Mouse (Mus musculus): ENCODE measurements around the gene Olfr282. TPM values are rescaled to one million over a fixed set of nuclear protein-coding genes. Genes with fewer than 3 reads are reported as not detected.
"Not testable (repeated sequence)": the region's sequence is repeated elsewhere in the genome, so short reads cannot be mapped to it uniquely, and the experiment has no call there.

The Olfr282 gene
- not detected in 2 replicates for polyA plus RNA-seq (2015; fragmentation: Nextera tagmentation; extraction: Ambion mirVana)

- not testable (repeated sequence) for H3K4me3 ChIP-seq (replicated peaks; ENCODE audit: low read depth, low read length); H3K4me2 ChIP-seq (ENCODE audit: low read length); ATAC-seq (replicated peaks; ENCODE audit: low FRiP score, low read depth); H3K9me3 ChIP-seq (replicated peaks; ENCODE audit: low read length); H3K9ac ChIP-seq (ENCODE audit: low read depth, low read length); H3K4me1 ChIP-seq (replicated peaks; ENCODE audit: insufficient read depth, low read length); DNase-seq (ENCODE audit: low spot score); H3K27ac ChIP-seq; H3K36me3 ChIP-seq (ENCODE audit: insufficient read depth, low read length); H3K27me3 ChIP-seq (ENCODE audit: insufficient read depth, low read length)
- WGBS = 68% methylated on average over 5 of the region's 5 CpGs
These were observed at the start of gene Olfr282 for GRCm38 (mm10) chr15:98430925-98431324. Gene Olfr282 (plus strand): TSS chr15:98431225.

GRCm38 (mm10) chr15:98387621-98388020 is 43.4 kb upstream of the Olfr282 start:
- Histone ChIP-seq H3K4me2 (ENCODE audit: low read length) (no peak overlapping the region), H3K9me3 (replicated peaks; ENCODE audit: low read length) (no peaks in the 10 kb centered on the region), H3K36me3 (ENCODE audit: insufficient read depth, low read length) (no peaks in the 10 kb centered on the region), H3K9ac (ENCODE audit: low read depth, low read length) (no peak overlapping the region), H3K4me3 (replicated peaks; ENCODE audit: low read depth, low read length) (no peak overlapping the region), H3K27ac (no peak overlapping the region), H3K27me3 (ENCODE audit: insufficient read depth, low read length) (no peaks in the 10 kb centered on the region), H3K4me1 (replicated peaks; ENCODE audit: insufficient read depth, low read length) (no peaks in the 10 kb centered on the region)
- ATAC-seq (replicated peaks; ENCODE audit: low FRiP score, low read depth) = no peak
- no peak for TF ChIP-seq CTCF (IDR thresholded peaks at IDR 0.05; ENCODE audit: low read depth)
- peak; percentile 43 for DNase-seq (ENCODE audit: low spot score)
- WGBS = 54% methylated on average over 2 of the region's 2 CpGs

- no peaks in the 10 kb centered on the region for H3K36me3 ChIP-seq (ENCODE audit: insufficient read depth, low read length)
- WGBS = 28% methylated on average over 7 of the region's 7 CpGs
- no peak overlapping the region for H3K4me2 ChIP-seq (ENCODE audit: low read length)
- ATAC-seq (replicated peaks; ENCODE audit: low FRiP score, low read depth) (no peak; the same call in 1 of the 2 replicates), DNase-seq (ENCODE audit: low spot score) (peak; percentile 93)
- H3K27me3 ChIP-seq (ENCODE audit: insufficient read depth, low read length) = no peaks in the 10 kb centered on the region
- no peaks in the 10 kb centered on the region for H3K9me3 ChIP-seq (replicated peaks; ENCODE audit: low read length)
- H3K27ac ChIP-seq = no peak overlapping the region
- no peaks in the 10 kb centered on the region for H3K4me1 ChIP-seq (replicated peaks; ENCODE audit: insufficient read depth, low read length)
- no peak overlapping the region for H3K4me3 ChIP-seq (replicated peaks; ENCODE audit: low read depth, low read length)
- peak; percentile 96 for TF ChIP-seq CTCF (IDR thresholded peaks at IDR 0.05; ENCODE audit: low read depth)
- no peak overlapping the region for H3K9ac ChIP-seq (ENCODE audit: low read depth, low read length)
These were observed 41.2 kb upstream of the Olfr282 start for GRCm38 (mm10) chr15:98389796-98390195.

- no peaks in the 10 kb centered on the region for H3K36me3 ChIP-seq (ENCODE audit: insufficient read depth, low read length)
- no peak overlapping the region for H3K9ac ChIP-seq (ENCODE audit: low read depth, low read length)
- no peaks in the 10 kb centered on the region for H3K9me3 ChIP-seq (replicated peaks; ENCODE audit: low read length)
- no peak overlapping the region for H3K27ac ChIP-seq
- DNase-seq (ENCODE audit: low spot score) (no peak), ATAC-seq (replicated peaks; ENCODE audit: low FRiP score, low read depth) (no peak)
- WGBS = 61% methylated on average over 10 of the region's 10 CpGs
- H3K27me3 ChIP-seq (ENCODE audit: insufficient read depth, low read length) = no peaks in the 10 kb centered on the region
- H3K4me3 ChIP-seq (replicated peaks; ENCODE audit: low read depth, low read length) = no peak overlapping the region
- TF ChIP-seq CTCF (IDR thresholded peaks at IDR 0.05; ENCODE audit: low read depth) = no peak
- H3K4me2 ChIP-seq (ENCODE audit: low read length) = no peak overlapping the region
- no peaks in the 10 kb centered on the region for H3K4me1 ChIP-seq (replicated peaks; ENCODE audit: insufficient read depth, low read length)
These were observed 39.7 kb upstream of the Olfr282 start for GRCm38 (mm10) chr15:98391081-98391902.

- 19% methylated on average over 2 of the region's 2 CpGs for WGBS
- ATAC-seq (replicated peaks; ENCODE audit: low FRiP score, low read depth) (no peak), DNase-seq (ENCODE audit: low spot score) (peak; percentile 34)
- Histone ChIP-seq H3K27me3 (ENCODE audit: insufficient read depth, low read length) (no peaks in the 10 kb centered on the region), H3K4me2 (ENCODE audit: low read length) (no peak overlapping the region), H3K4me3 (replicated peaks; ENCODE audit: low read depth, low read length) (no peak overlapping the region), H3K9ac (ENCODE audit: low read depth, low read length) (no peak overlapping the region), H3K4me1 (replicated peaks; ENCODE audit: insufficient read depth, low read length) (no peaks in the 10 kb centered on the region), H3K27ac (no peak overlapping the region), H3K36me3 (ENCODE audit: insufficient read depth, low read length) (no peaks in the 10 kb centered on the region), H3K9me3 (replicated peaks; ENCODE audit: low read length) (no peaks in the 10 kb centered on the region)
- TF ChIP-seq CTCF (IDR thresholded peaks at IDR 0.05; ENCODE audit: low read depth) = no peak
These were observed 39.2 kb upstream of the Olfr282 start for GRCm38 (mm10) chr15:98391903-98392187.

GRCm38 (mm10) chr15:98397136-98397535 is 33.9 kb upstream of the Olfr282 start:
- Histone ChIP-seq H3K9ac (ENCODE audit: low read depth, low read length) (no peak overlapping the region), H3K4me3 (replicated peaks; ENCODE audit: low read depth, low read length) (no peak overlapping the region), H3K9me3 (replicated peaks; ENCODE audit: low read length) (no peaks in the 10 kb centered on the region), H3K4me2 (ENCODE audit: low read length) (no peak overlapping the region), H3K36me3 (ENCODE audit: insufficient read depth, low read length) (no peaks in the 10 kb centered on the region), H3K4me1 (replicated peaks; ENCODE audit: insufficient read depth, low read length) (no peaks in the 10 kb centered on the region), H3K27ac (no peak overlapping the region), H3K27me3 (ENCODE audit: insufficient read depth, low read length) (no peaks in the 10 kb centered on the region)
- WGBS = 50% methylated on average over 1 of the region's 1 CpGs
- DNase-seq (ENCODE audit: low spot score) (no peak), ATAC-seq (replicated peaks; ENCODE audit: low FRiP score, low read depth) (no peak)
- TF ChIP-seq CTCF (IDR thresholded peaks at IDR 0.05; ENCODE audit: low read depth) = no peak

GRCm38 (mm10) chr15:98402356-98402755 is 28.7 kb upstream of the Olfr282 start:
- DNase-seq (ENCODE audit: low spot score) (no peak), ATAC-seq (replicated peaks; ENCODE audit: low FRiP score, low read depth) (no peak)
- Histone ChIP-seq H3K4me3 (replicated peaks; ENCODE audit: low read depth, low read length) (no peak overlapping the region), H3K9ac (ENCODE audit: low read depth, low read length) (no peak overlapping the region), H3K27me3 (ENCODE audit: insufficient read depth, low read length) (no peaks in the 10 kb centered on the region), H3K9me3 (replicated peaks; ENCODE audit: low read length) (no peaks in the 10 kb centered on the region), H3K4me2 (ENCODE audit: low read length) (no peak overlapping the region), H3K27ac (no peak overlapping the region), H3K4me1 (replicated peaks; ENCODE audit: insufficient read depth, low read length) (no peaks in the 10 kb centered on the region), H3K36me3 (ENCODE audit: insufficient read depth, low read length) (no peaks in the 10 kb centered on the region)
- 53% methylated on average over 10 of the region's 10 CpGs for WGBS
- TF ChIP-seq CTCF (IDR thresholded peaks at IDR 0.05; ENCODE audit: low read depth) = no peak
